Mouse (Mus musculus): ENCODE measurements around the gene Tnfrsf4.

Gene Tnfrsf4

DNA sequence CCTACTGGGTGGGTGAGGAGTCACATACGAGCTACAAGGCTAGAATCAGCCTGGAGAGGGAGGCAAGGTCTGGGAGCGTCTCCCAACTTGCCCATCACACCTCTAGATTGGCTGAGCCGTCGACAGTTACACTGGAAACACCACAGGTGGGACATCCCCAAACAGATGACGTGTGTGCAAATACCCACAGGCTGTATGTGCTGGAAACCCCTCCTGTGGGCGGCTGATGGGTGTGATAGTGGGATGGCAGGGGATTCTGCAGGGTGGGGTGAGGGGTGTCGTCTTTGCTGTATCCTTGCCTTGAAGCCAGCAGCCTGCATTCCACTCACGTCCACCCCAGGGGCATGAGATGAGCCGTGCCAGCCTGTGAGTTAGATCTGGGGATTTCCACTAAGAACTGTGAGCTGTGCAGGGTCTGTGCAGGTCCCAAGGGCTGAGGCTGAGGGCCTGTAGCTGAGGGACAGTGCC is 17.0 kb downstream of the Tnfrsf4 start:
- no peak for DNase-seq

DNA sequence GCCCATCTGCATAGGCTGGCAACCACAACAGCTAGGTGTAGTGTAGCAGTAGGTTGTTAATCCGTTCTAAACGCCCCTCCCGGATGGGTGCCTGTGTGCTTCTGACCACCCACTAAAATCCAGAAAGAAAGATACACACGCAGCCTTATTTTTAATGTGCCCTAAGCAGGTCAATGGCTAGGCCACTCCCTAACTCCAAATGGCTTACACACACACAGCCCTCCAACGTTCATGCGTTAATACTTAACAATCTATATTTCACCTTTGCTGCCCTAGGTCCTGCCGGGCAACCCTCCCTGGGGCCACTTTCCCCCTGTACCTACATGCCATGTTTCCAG is 17.6 kb downstream of the Tnfrsf4 start:
- DNase-seq, result no peak

DNA sequence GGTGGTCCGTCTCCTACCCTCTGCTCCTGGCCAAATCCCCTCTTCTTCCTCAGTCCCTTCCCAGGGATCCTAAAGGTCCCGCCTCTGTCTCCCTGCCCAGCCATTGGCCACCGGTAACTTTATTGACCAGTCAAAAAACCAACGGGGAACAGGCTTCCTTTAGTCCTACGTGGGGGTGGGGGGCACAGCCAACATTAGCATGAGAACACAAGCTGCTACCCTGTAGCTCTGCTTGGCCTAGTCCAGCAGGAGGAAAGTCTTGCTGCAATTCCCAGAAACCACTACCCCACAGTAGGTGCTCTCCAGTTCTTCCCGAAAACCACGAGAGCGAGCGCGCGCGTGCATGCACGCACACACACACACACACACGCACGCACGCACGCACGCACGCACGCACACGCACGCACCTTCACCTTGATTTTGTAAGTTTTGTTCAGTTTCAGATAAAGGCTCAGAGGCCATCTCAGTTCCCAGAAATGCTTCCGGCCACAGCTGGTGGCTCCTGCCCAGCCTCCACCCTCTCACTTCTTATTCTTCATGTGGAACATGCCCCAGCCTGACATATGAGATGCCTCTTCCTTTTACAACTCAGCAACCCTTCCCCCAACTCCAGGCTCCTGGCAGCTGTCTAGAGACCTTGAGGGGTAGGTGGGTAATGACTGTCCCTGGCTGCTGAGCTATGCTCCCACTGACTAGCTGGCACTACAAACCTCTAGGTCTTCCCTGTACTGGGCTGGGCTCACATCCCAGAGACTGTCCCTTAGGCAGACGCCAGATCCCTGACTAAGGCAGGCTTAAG is 18.1 kb downstream of the Tnfrsf4 start:
- DNase-seq, result peak; percentile 81 to 85

DNA sequence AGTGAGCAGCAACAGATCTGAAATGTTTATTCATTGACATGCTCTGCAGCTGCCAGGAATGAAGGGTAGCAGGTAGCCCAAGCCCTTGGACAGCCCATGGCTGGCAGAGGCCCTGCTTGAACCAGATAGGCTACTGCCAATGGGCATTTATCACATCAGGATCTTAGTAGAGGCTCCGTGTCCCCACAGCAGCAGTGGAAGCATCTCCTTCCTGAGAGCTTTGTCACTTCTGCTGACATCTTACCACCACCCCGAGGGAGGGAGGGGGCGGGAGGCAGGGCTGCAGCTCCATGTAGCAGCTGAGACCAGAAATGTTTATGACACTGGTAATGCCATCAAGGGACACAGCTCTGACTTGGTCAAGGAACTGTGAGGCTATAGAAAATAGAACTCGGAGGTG is 19.2 kb downstream of the Tnfrsf4 start:
- DNase-seq, result no peak

DNA sequence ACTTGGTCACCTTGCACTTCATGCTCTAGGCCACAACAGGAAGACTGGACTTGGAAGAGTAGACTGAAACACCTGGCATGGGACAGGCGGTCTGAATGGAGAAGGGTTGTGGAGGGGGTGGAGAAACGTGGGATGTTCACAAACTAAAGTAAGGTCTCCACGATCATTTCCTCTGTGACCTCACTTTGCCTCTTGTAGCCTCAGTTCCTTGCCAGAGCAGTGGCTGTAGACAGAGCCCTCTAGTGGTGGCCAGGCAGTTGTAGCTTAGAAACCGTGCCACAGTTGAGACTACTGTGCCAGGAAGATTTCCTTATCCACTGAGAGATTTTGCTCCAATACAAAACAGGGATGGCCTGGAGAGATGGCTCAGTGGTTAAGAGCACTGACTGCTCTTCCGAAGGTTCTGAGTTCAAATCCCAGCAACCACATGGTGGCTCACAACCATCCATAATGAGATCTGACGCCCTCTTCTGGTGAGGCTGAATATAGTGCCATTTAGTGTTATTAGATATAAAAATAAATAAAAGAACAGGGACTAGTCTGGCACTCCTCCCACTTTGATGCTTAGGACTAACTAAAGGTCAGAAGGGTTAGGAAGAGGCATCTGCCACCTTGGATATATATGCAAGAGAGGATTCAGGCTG is 20.0 kb downstream of the Tnfrsf4 start:
- DNase-seq, result peak; percentile 53 to 68

DNA sequence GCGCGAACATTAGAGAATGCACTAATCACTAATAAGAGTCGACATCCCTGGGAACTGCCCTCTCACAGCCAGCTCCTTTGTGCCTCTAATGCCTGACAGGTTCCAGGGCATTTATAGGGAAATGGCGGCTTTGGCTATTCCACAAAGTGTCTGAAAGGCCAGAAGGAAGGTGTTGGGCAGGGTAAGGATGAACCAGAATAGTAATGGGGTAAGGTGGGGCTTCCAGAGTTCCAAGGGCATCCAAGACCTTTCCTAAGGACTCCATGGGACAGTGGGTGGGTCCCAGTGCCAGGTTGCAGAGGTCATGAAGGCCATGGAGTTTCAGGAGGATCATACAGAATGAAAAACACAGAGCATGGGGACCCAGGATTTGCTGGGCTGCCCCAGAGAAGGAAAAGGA is 20.7 kb downstream of the Tnfrsf4 start:
- no peak for DNase-seq

DNA sequence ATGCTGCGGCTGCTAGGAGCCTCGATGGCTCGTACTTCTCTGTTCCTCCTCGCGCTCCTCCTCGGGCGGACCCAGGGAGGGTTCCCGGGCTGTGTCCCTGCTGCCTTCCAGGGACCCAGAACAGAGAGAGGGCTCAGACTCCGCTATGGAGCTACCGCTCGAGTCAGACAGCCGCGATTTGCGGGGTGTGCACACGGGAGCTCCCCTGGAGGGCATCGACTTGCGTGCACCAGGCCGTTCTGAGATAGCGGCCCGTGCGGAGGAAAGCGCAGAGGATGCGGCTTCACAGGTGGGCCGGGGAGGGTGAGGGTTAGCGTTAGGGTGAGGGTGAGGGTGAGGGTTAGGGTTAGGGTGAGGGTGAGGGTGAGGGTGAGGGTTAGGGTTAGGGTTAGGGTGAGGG is 21.3 kb downstream of the Tnfrsf4 start:
- DNase-seq, result no peak

DNA sequence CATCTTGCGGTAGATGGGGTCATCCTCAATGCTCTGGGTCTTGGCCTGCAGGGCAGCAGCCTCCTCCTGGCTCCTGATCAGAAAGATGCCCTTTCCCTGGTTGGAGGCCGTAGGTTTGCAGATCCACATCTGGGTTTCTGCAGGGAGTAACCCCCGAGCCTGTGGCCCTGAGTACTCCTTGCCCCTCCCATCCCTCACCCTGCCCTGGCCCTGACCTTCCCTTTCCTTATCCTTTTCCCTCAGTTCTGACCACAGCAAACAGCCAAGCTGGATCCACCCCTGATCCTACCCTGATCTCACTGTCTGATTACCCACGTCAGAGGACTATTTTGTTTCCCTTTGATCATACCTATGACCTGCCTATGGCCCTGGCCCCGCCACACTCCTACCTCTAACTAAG is 31.1 kb downstream of the Tnfrsf4 start:
- DNase-seq, result no peak

DNA sequence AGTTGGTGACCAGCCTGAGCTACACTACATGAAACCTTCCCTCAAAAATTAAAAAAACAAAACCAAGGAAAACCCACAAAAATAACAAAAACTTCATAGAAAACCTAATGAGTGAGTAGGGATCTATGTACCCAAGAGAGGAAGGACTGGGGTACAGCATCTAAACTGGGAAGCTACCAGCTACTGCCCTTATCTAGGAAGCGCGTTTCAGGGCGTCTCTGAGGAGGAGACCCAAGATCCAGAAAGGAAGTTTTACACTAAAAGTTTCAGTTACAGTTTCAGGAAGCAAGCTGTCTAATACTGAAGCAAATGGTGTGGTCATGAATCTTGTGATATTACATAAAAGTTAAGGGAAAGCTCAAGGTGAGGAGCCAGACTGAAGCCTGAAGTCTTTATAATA is 36.1 kb downstream of the Tnfrsf4 start:
- DNase-seq, result no peak

DNA sequence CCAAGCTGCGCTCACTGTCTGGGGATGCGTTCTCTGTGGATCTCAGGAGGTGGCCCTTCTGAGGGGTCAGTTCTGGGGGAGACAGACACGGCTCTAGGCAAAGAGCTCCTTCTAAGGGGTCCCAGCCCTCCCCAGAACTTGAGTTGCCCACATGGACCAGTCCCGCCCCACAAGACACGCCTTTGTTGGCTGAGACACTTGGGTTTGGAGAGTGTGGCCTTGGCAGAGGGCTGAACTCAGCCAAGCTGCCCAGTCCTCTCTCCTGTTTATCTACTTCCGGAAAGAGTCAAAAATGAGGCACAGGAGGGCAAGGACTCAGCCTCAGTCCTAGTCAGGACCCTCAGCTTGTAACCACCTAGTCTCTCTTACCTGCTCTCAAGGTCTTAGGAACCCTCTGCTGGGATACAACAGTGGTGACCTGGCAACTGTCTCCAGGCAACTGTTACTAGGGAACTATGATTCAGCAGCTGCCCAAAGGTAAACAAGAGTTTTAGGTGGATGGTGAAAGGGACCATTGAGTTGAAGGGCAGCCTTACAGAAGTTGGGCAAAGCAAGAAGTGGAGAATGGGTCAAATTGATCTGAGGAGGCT is 36.8 kb downstream of the Tnfrsf4 start:
- DNase-seq, result peak in 1 of 2 experiments; percentile 14

DNA sequence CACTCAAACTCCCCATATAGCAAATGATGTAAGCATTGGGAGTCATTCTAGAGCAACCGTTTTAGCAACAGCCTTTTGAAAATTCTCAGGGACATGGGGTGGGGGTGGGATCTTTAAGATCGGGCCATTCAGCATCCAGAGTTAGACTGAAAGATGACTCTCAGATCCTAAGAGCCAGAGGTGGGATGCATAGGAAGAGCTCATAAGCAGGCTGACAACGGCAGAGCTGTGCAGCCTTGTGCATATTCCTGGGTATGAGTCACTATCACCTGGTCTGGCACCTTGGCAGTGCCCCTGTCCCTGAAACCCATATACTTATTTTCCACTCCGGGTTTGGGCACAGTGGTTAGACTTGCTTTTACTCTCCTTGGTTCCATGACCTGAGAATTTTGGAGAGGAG is 39.5 kb downstream of the Tnfrsf4 start:
- no peak for DNase-seq

DNA sequence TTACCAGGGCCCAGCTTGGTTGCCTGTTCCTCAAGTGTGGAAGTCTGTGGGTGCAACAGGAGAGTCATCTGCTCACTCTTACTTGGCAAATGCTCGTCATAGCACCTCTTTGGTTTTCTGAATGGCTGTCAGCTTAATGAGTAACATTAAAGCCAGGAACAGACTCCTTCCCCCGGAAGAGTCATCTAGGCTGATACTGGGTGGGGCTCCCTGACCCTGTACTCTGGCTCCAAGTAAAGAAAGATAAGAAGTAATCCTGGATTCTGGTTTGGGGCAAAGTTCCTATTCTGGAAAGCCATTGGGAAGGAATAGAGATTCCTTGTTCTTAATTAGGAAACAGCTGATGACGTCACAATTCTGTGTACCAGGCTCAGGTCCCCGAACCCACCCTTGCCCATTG is 40.5 kb downstream of the Tnfrsf4 start:
- no peak for DNase-seq

DNA sequence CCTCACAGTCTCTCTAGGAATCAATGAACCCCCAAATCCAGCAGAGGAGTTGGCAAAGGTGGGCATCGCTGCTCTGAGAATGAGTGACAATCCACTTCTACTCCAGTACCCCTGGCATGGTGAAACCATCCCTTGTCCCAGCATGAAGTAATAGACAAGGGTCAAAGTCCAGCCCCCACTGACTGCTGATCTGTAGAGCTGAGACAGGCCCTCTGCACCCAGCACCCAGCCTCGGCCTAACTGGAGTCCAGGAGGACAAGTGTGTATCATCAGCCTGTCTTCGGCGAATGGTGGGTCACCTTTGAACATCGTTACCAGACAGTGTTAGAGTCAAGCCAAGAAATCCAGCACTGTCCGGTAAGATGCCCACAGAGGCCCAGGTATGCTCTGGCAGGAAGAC is 41.0 kb downstream of the Tnfrsf4 start:
- DNase-seq, result no peak

DNA sequence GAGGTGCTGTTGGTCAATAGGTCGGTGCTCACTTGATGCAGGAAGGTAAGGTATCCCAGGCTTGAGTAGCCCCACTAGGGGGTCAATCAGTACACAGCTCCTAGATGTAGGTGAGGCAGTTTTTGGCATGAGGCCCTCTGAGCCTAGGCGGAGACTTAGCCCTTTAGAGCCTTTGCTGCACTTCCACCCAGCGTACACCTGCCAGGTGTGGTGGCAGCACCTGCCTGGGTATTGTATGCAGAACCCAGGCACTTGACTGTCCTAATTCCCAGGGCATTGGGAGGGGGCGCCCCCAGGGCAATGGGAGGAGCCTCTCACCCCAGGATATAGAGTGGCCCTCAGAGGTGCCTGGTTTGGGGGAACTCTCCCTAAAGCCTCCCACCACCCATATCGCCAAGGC is 41.5 kb downstream of the Tnfrsf4 start:
- no peak for DNase-seq

DNA sequence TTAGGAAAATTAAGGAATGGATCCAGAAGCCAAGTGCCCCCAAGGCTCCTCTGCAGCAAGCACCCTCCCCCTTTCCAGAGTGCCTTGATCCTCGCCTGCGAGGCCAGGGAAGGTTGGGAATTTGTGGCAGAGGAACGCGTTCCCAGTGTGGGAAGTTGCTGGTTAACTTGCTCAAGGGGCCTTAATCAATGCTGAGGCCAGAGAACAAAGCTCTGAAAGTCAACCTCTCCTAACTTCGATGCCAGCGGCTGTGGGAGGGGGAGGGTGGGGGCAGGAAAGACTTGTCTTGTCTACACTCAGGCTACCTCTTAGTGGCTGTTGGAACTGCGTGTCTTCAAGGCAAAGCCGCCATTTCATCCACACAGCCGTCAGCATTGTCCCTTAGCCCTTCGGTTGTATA is 44.1 kb downstream of the Tnfrsf4 start:
- no peak for DNase-seq

DNA sequence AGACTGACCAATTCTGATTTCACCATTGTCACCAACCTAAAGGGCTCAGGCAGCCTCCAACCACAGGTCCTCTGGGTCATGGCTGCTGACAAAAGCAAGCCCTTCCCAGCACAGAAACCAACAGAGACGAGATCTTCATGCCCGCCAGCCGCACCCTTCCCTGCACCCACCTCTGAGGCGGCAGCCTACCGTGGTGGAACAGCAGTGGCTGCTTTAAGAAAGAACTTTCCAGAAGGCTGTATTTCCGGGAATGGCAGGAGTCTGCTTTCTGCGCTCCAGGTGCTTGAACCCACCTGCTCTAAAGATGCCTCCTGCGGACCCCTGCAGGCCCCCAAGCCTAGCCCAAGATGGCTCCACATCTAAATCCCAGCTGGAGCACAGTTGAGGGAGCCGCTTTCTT is 45.2 kb downstream of the Tnfrsf4 start:
- peak in 1 of 2 experiments; percentile 14 for DNase-seq

DNA sequence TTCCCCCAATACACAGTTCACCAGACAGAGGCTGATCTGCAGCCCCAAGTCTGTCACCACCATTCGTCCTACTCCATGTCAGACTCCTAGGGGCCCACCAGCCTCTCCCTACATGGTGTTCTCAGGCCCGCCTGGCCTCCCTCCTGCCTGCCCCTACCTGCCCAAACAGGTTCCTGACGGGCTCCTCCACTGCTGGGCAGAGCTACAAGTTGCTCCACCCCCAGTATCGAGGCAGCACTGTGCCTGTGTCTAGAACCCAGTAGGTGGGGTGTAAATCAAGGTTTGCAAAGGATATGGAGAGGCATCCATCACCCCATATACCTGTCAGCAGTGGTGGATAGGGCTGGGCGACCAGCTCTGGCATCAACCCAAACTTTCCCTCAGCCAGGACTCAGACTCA is 45.6 kb downstream of the Tnfrsf4 start, which contains the start of gene Ttll10:
Ttll10 (minus strand) TSS at position 154 of the 400 bp plus-strand sequence.
- peak; percentile 58 to 78 for DNase-seq

DNA sequence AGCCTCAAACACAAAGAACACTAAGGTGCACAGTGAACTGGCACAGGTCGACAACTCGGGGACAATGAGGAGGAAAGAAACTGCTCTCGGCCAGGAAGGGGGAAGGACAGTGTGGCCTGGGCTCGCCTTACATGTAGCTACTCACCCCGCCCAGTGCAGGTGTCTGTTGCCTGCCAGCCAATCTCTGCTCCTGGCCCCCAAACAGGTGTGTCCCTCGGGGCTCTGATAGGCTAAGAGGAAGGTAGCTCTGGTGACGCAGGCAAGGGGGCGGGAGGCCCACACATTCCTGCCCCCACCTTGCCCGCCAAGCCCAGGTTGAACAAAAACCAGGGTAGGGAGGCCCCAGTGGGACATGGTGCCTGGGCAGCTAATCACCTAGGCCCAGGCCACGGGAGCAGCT is 46.1 kb downstream of the Tnfrsf4 start:
- peak; percentile 84 to 94 for DNase-seq

DNA sequence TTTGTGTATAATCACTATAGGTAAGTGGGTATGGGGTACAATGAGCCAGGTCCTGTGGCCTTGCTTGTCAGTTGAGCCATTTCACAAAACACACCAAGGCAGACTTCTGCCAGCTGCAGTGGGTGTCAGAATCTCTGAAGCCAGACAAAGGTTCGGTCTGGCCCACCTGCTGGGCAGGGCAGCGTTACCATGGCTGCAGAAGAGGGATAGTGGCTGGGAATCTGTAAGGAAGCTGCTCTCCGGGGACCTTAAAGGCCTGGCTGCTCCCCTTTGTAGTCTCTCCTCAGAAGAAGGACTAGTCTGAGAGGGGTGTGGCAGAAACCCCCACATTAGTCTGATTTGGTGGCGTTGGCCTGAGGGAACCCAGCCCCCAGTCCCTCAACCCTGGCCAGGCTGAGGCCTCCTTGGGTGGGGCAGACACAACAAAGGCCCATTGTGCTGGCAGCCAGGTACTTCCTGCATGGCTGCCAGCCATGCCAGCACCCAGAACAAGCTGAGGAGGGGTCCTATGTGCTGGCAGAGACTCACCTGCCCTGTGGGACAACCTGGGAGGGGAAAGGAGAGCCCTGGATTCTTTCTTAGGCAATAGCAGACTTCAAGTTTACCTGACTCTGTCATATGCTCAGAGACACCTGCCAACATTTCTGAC is 50.3 kb downstream of the Tnfrsf4 start:
- DNase-seq, result no peak

DNA sequence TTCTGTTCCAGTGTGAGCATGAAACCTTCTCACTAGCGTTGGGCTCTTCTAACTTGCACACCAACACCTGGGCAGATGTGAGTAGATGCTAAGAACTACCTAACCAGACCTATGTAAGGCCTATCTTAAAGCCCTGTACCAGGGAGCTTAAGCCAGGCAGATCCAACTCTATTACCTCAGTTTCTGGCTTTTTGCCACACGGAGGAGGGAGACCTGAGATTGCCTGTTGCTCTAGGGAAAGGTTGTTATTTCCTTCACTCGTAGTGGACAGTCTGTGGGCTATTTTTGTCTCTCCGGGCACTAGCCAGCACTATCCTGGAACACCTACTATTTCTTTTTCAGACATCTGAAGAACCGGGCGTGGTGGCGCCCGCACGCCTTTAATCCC is 50.9 kb downstream of the Tnfrsf4 start:
- no peak for DNase-seq

DNA sequence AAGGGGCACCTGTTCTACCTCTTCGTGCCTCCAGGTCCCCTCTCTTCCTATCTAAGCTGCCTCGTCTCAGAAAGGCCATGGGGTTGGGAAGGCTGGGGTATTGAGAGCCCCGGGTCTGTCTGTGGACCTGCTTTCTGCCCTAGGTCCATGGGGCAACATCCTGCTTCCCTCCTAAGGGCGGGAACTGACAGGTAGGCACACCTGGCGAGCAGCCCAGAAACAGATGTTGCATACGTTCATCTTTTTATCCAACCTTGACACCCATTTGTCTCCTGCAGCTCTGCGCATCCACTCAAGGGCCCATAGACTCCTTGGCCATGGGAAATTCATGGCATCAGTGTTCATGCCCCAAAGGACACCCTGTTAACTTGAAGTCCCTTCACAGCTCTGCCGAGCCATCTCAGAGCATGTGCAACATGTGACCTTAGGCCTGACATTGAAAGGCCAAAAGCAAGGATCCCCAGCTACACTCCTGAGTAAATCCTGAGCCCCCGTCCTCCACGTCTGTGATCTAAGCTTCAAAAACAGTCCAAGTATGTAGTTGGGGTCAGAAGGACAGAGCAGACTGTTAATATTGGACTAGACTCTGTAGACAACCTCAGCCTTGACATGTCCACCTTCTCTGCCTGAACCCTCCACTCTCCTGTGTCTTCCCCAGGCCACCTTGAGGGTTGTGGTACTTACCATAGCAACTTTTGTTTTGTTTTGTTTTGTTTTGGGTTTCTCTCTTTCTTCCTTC is 51.7 kb downstream of the Tnfrsf4 start:
- no peak for DNase-seq

All from lung, postnatal 4 days (tissue).